Mouse (Mus musculus) myocyte (in vitro differentiated cells): ENCODE data around the gene Apba1. TPM values are rescaled to one million over a fixed set of nuclear protein-coding genes. Genes with fewer than 3 reads are reported as not detected.
A peak's percentile ranks its signal among the peaks of the same experiment; 100 is the strongest.

ENCODE experiments used
- H3K27me3 ChIP-seq: one replicate; pipeline ENCODE4 v1.6.1; 2011; ENCODE audit not compliant: control insufficient read depth, insufficient read depth, insufficient read length
- H3K36me3 ChIP-seq: one replicate; pipeline ENCODE4 v1.6.1; 2011; ENCODE audit not compliant: control insufficient read depth, insufficient read depth
- H3K4me2 ChIP-seq: one replicate; pipeline ENCODE4 v1.6.1; 2011; ENCODE audit warnings: low read depth, control low read depth
- H3K4me3 ChIP-seq: one replicate; pipeline ENCODE4 v1.5.1; 2011; ENCODE audit warnings: mild to moderate bottlenecking, control low read depth, moderate library complexity
- H3K79me2 ChIP-seq: one replicate; pipeline ENCODE4 v1.6.1; 2011; ENCODE audit not compliant: control insufficient read depth, insufficient read depth
- H3ac ChIP-seq: one replicate; pipeline ENCODE4 v1.6.1; 2011; ENCODE audit not compliant: control insufficient read depth, insufficient read length
- CEBPB ChIP-seq: IDR thresholded peaks from 2 replicates; pipeline ENCODE4 v1.6.1; 2011; ENCODE audit warnings: mild to moderate bottlenecking, moderate library complexity; ENCODE audit not compliant: poor library complexity, insufficient read depth, severe bottlenecking
- E2F4 ChIP-seq: IDR thresholded peaks from one replicate; pipeline ENCODE4 v1.6.1; 2011; ENCODE audit warnings: mild to moderate bottlenecking, control low read depth, moderate library complexity; ENCODE audit not compliant: insufficient read depth
- MAX ChIP-seq: IDR thresholded peaks from one replicate; pipeline ENCODE4 v1.6.1; 2011; ENCODE audit warnings: low read depth, mild to moderate bottlenecking, control low read depth
- MYOD1 ChIP-seq, 3 experiments: IDR thresholded peaks; one replicate each; pipeline ENCODE4 v1.6.1; 2011; ENCODE audit warnings: control low read depth in 2 of 3, low read depth in 2 of 3, mild to moderate bottlenecking in 2 of 3, moderate library complexity in 1 of 3; ENCODE audit not compliant: insufficient read length in 2 of 3, control insufficient read depth in 1 of 3
- MYOG ChIP-seq, 3 experiments: IDR thresholded peaks; one replicate each; pipeline ENCODE4 v1.6.1; 2011; ENCODE audit warnings: control low read depth in 2 of 3, low read depth in 2 of 3, mild to moderate bottlenecking in 2 of 3; ENCODE audit not compliant: insufficient read length in 2 of 3, control insufficient read depth in 1 of 3, insufficient read depth in 1 of 3
- POLR2A ChIP-seq: IDR thresholded peaks from one replicate; pipeline ENCODE4 v1.6.1; 2011; ENCODE audit warnings: low read depth, mild to moderate bottlenecking, control low read depth, moderate library complexity; ENCODE audit not compliant: insufficient read length
- POLR2AphosphoS2 ChIP-seq: IDR thresholded peaks from one replicate; pipeline ENCODE4 v1.6.1; 2011; ENCODE audit warnings: low read depth, control low read depth; ENCODE audit not compliant: insufficient read length
- REST ChIP-seq: IDR thresholded peaks from one replicate; pipeline ENCODE4 v1.6.1; 2011; ENCODE audit warnings: mild to moderate bottlenecking, control low read depth, moderate library complexity; ENCODE audit not compliant: insufficient read depth, insufficient read length
- SRF ChIP-seq: IDR thresholded peaks from one replicate; pipeline ENCODE4 v1.6.1; 2011; ENCODE audit warnings: low read depth; ENCODE audit not compliant: control insufficient read depth, insufficient read length
- TCF12 ChIP-seq: IDR thresholded peaks from one replicate; pipeline ENCODE4 v1.6.1; 2011; ENCODE audit warnings: mild to moderate bottlenecking, control low read depth; ENCODE audit not compliant: poor library complexity, insufficient read depth, severe bottlenecking
- TCF3 ChIP-seq: IDR thresholded peaks from one replicate; pipeline ENCODE4 v1.6.1; 2011; ENCODE audit warnings: low read depth, control low read depth; ENCODE audit not compliant: insufficient read length
- USF1 ChIP-seq: IDR thresholded peaks from one replicate; pipeline ENCODE4 v1.6.1; 2011; ENCODE audit warnings: low read depth, mild to moderate bottlenecking, control low read depth, moderate library complexity
- polyA plus RNA-seq: library from polyadenylated mRNA; unstranded; fragments of >200 nt; fragmentation: generic; extraction: Trizol; gene quantifications from one replicate; pipeline ENCODE4 v1.2.1, GENCODE M21; 2012; ENCODE audit warnings: missing spikeins

The Apba1 gene
- polyA plus RNA-seq, 1 experiment: 0.13 TPM

DNA sequence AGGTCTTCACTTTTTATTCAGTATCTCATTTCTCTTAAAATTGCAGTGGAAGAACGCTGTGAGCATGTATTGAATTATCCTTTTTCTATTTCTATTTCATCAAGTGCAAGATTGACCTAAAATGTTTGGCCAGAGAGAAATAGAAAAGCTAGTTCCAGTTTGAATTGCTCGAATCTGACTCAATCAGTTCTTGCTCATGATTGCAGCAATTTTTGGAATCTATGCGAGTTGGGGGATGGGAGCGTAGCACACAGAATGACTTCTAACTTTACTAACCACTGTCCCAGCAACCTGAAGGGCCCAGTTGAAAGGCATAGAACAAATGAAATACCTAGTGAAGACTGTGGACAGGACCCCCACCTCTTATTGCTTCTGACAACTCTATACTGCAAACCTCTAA lies 64.8 kb downstream of the Apba1 start:
- Histone ChIP-seq H3K4me2 (no peak overlapping the region), H3K27me3 (no peaks in the 10 kb centered on the region), H3K4me3 (no peak overlapping the region), H3K36me3 (no peaks in the 10 kb centered on the region), H3K79me2 (no peaks in the 10 kb centered on the region), H3ac (no peak overlapping the region)
- TF ChIP-seq CEBPB (peak; percentile 66), E2F4 (no peak), USF1 (no peak), MAX (no peak), MYOG (IDR thresholded peaks at IDR 0.05; ENCODE audit: control insufficient read depth in 1 of 3, insufficient read depth in 1 of 3, insufficient read length in 2 of 3, low read depth in 2 of 3) (no peak), MYOD1 (IDR thresholded peaks at IDR 0.05; ENCODE audit: control insufficient read depth in 1 of 3, insufficient read length in 2 of 3, low read depth in 2 of 3) (no peak)

DNA sequence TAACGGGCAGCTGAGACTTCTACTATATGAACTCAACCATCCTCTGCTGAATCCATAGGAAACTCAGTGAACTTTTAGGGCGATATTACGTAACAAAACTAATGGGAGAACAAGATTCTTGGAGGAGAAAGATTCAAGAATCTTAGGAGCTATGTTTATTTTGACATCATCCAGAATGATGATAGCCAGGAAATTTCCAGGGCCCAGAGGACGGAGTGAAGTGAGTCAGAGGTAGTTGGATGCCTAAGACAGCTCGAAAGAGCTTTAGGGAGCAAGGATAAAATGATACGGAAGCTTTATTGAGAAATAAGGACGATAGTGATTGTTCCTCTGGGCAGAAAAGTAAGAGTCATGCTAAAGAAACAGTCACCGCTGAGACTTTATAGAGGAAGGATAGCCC lies 67.6 kb downstream of the Apba1 start:
- no peak for TF ChIP-seq MYOD1 (IDR thresholded peaks at IDR 0.05; ENCODE audit: control insufficient read depth in 1 of 3, insufficient read length in 2 of 3, low read depth in 2 of 3)
- no peak for TF ChIP-seq TCF12
- TF ChIP-seq SRF: no peak
- no peak for TF ChIP-seq MYOG (IDR thresholded peaks at IDR 0.05; ENCODE audit: control insufficient read depth in 1 of 3, insufficient read depth in 1 of 3, insufficient read length in 2 of 3, low read depth in 2 of 3)
- TF ChIP-seq CEBPB: no peak
- no peak for TF ChIP-seq MAX
- TF ChIP-seq POLR2A: no peak
- no peak for TF ChIP-seq E2F4
- no peak for TF ChIP-seq TCF3
- no peak for TF ChIP-seq REST
- no peak for TF ChIP-seq USF1
- TF ChIP-seq POLR2AphosphoS2: no peak
- Histone ChIP-seq H3K36me3 (no peaks in the 10 kb centered on the region), H3K4me2 (no peak overlapping the region), H3K27me3 (no peaks in the 10 kb centered on the region), H3K4me3 (no peak overlapping the region), H3ac (no peak overlapping the region), H3K79me2 (no peaks in the 10 kb centered on the region)

- Histone ChIP-seq H3K27me3 (no peaks in the 10 kb centered on the region), H3ac (no peak overlapping the region), H3K4me2 (no peak overlapping the region), H3K79me2 (no peaks in the 10 kb centered on the region), H3K36me3 (no peaks in the 10 kb centered on the region), H3K4me3 (no peak overlapping the region)
- TF ChIP-seq REST: no peak
- no peak for TF ChIP-seq E2F4
- TF ChIP-seq TCF3: no peak
These were observed 72.1 kb downstream of the Apba1 start for GRCm38 (mm10) chr19:23830761-23831160.

- H3K27me3 ChIP-seq: no peaks in the 10 kb centered on the region
These were observed 75.3 kb downstream of the Apba1 start for GRCm38 (mm10) chr19:23833685-23834682.

DNA sequence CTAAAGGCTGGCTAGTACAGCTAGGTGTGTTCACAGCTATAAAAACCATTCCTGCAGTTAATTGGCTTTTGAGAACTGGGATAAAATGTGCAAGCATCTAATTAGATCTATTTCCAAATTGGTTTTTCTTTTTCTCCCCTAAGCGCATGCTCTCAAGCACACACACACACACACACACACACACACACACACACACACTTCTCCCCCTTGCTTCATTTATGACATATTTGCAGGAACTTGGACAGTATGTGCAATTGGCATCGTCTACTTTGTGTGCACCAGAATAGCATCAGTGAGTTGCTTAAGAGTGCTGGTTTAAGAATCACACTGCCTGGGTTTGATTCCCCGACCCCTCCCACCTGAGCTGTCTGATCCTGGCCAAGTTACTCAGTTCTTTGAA lies 76.0 kb downstream of the Apba1 start:
- Histone ChIP-seq H3K79me2 (no peaks in the 10 kb centered on the region), H3ac (no peak overlapping the region), H3K4me3 (no peak overlapping the region), H3K36me3 (no peaks in the 10 kb centered on the region), H3K27me3 (no peaks in the 10 kb centered on the region), H3K4me2 (no peak overlapping the region)
- TF ChIP-seq SRF (no peak), MYOG (IDR thresholded peaks at IDR 0.05; ENCODE audit: control insufficient read depth in 1 of 3, insufficient read depth in 1 of 3, insufficient read length in 2 of 3, low read depth in 2 of 3) (no peak), TCF12 (no peak), CEBPB (no peak), MYOD1 (IDR thresholded peaks at IDR 0.05; ENCODE audit: control insufficient read depth in 1 of 3, insufficient read length in 2 of 3, low read depth in 2 of 3) (no peak), POLR2AphosphoS2 (no peak), TCF3 (no peak), E2F4 (no peak), MAX (no peak), USF1 (no peak), POLR2A (no peak), REST (no peak)

More at GRCm38 (mm10) chr19:23833685-23834682, 75.3 kb downstream of the Apba1 start:
- H3K4me3 ChIP-seq: no peak overlapping the region
- no peaks in the 10 kb centered on the region for H3K79me2 ChIP-seq
- H3K36me3 ChIP-seq: no peaks in the 10 kb centered on the region
- TF ChIP-seq POLR2A (no peak), TCF12 (no peak), SRF (no peak), POLR2AphosphoS2 (no peak), REST (no peak), MYOG (IDR thresholded peaks at IDR 0.05; ENCODE audit: control insufficient read depth in 1 of 3, insufficient read depth in 1 of 3, insufficient read length in 2 of 3, low read depth in 2 of 3) (no peak), CEBPB (no peak), TCF3 (no peak)
- no peak overlapping the region for H3ac ChIP-seq
- no peak overlapping the region for H3K4me2 ChIP-seq
